Mouse (Mus musculus): ENCODE data around the gene Prdm5.

The Prdm5 gene

GRCm38 (mm10) chr6:65778861-65779688 lies at the start of gene Prdm5:
TSS of gene Prdm5 (plus strand) at chr6:65778988.
- DNase-seq (ENCODE audit: low spot score): peak; percentile 36

GRCm38 (mm10) chr6:65739442-65739841 lies 39.3 kb upstream of the Prdm5 start:
- no peak for DNase-seq (ENCODE audit: low spot score)

GRCm38 (mm10) chr6:65743144-65743870 lies 35.5 kb upstream of the Prdm5 start:
- no peak for DNase-seq (ENCODE audit: low spot score)

GRCm38 (mm10) chr6:65743871-65744202 lies 35.0 kb upstream of the Prdm5 start:
- no peak for DNase-seq (ENCODE audit: low spot score)

- DNase-seq (ENCODE audit: low spot score): no peak
Observed at GRCm38 (mm10) chr6:65758214-65758613, 20.6 kb upstream of the Prdm5 start.

GRCm38 (mm10) chr6:65759174-65759573 lies 19.6 kb upstream of the Prdm5 start:
- no peak for DNase-seq (ENCODE audit: low spot score)

- no peak for DNase-seq (ENCODE audit: low spot score)
Observed at GRCm38 (mm10) chr6:65760073-65760472, 18.7 kb upstream of the Prdm5 start.

- DNase-seq (ENCODE audit: low spot score): no peak
Observed at GRCm38 (mm10) chr6:65764459-65764858, 14.3 kb upstream of the Prdm5 start.

GRCm38 (mm10) chr6:65765057-65765456 lies 13.7 kb upstream of the Prdm5 start:
- no peak for DNase-seq (ENCODE audit: low spot score)

GRCm38 (mm10) chr6:65765752-65766397 lies 12.9 kb upstream of the Prdm5 start:
- DNase-seq (ENCODE audit: low spot score): no peak

- DNase-seq (ENCODE audit: low spot score): no peak
Observed at GRCm38 (mm10) chr6:65767911-65768310, 10.9 kb upstream of the Prdm5 start.

- no peak for DNase-seq (ENCODE audit: low spot score)
Observed at GRCm38 (mm10) chr6:65773566-65773965, 5.2 kb upstream of the Prdm5 start.

- no peak for DNase-seq (ENCODE audit: low spot score)
Observed at GRCm38 (mm10) chr6:65779689-65780233, 973 bp downstream of the Prdm5 start.

GRCm38 (mm10) chr6:65781441-65781840 lies 2.7 kb downstream of the Prdm5 start:
- DNase-seq (ENCODE audit: low spot score): no peak

- DNase-seq (ENCODE audit: low spot score): no peak
Observed at GRCm38 (mm10) chr6:65783670-65784069, 4.9 kb downstream of the Prdm5 start.

GRCm38 (mm10) chr6:65792923-65793322 lies 14.1 kb downstream of the Prdm5 start:
- no peak for DNase-seq (ENCODE audit: low spot score)

- no peak for DNase-seq (ENCODE audit: low spot score)
Observed at GRCm38 (mm10) chr6:65796552-65796951, 17.8 kb downstream of the Prdm5 start.

GRCm38 (mm10) chr6:65797276-65797675 lies 18.5 kb downstream of the Prdm5 start:
- DNase-seq (ENCODE audit: low spot score): no peak

- no peak for DNase-seq (ENCODE audit: low spot score)
Observed at GRCm38 (mm10) chr6:65798390-65798789, 19.6 kb downstream of the Prdm5 start.

- no peak for DNase-seq (ENCODE audit: low spot score)
Observed at GRCm38 (mm10) chr6:65811685-65812084, 32.9 kb downstream of the Prdm5 start.

GRCm38 (mm10) chr6:65818039-65818747 lies 39.4 kb downstream of the Prdm5 start:
- no peak for DNase-seq (ENCODE audit: low spot score)

GRCm38 (mm10) chr6:65828656-65829055 lies 49.9 kb downstream of the Prdm5 start:
- no peak for DNase-seq (ENCODE audit: low spot score)

Measured in lung, postnatal 25 days (tissue).